Mouse (Mus musculus): ENCODE data around the gene Ilk. TPM values are rescaled to one million over a fixed set of nuclear protein-coding genes. Genes with fewer than 3 reads are reported as not detected.

Ilk gene
- 58.7 and 59.1 TPM in 2 replicates for polyA plus RNA-seq (2012; rRNA removed)

DNA sequence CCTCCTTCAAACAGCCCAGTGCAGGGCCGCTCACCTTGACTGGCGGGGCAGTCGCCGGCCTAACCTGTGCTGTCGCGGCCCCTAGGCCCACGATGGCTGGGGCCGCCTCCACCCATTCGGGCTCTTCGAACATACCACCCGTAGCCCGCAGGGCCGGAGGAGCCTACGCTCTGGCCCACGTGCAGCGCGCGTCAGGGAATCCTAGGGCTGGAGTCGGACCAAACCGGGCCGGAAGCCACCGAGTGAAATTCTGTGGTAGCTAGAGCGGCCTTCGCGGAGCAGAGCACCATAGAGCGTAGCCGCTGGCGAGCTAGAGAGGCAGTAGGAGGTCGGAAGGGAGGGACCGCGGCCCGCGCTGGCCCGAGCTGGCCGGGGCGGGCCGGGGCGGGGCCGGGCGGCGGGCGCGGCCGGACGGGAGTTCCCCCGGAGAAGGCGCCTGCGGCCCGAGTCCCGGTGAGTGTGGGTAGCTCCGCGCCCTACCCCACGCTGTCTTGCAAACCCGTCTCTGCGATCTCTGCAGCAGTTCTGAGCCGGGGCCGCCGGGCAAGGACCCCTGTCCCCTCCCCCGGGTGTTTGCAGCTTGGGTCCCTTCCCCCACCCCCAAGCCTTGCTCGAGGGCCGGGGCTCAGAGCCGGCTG lies at the start of gene Ilk:
TSS of gene Ilk (plus strand) at position 329 of the 638 bp plus-strand sequence.

DNA sequence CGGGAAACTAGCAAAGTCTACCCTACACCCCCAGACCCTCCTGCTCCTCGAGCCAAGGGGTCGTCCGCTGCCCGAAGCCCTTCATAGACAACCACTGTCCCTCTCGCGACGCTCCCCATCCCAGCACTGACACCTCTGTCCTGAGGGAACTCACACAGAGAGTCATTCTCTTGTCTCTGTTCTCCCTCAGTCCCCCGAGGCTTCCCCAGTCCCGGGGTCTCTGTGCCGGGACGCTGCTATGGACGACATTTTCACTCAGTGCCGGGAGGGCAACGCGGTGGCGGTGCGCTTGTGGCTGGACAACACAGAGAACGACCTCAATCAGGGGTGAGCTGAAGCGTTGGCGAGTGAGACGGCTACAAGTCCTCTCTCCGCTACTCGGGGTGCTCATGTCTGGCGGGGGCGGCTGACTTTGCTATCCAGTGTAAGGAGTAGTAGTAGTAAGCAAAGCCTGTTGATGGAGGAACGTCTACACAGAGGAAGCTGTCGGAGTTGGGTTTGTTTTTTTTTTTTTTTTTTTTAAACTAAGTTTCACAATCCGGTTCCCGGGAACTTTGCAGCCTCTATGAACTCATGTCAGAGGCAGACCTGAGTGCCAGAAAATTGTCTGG lies 624 bp downstream of the Ilk start, which contains the start of gene Rrp8:
TSS of gene Rrp8 (minus strand) at position 475 of the 611 bp plus-strand sequence.

DNA sequence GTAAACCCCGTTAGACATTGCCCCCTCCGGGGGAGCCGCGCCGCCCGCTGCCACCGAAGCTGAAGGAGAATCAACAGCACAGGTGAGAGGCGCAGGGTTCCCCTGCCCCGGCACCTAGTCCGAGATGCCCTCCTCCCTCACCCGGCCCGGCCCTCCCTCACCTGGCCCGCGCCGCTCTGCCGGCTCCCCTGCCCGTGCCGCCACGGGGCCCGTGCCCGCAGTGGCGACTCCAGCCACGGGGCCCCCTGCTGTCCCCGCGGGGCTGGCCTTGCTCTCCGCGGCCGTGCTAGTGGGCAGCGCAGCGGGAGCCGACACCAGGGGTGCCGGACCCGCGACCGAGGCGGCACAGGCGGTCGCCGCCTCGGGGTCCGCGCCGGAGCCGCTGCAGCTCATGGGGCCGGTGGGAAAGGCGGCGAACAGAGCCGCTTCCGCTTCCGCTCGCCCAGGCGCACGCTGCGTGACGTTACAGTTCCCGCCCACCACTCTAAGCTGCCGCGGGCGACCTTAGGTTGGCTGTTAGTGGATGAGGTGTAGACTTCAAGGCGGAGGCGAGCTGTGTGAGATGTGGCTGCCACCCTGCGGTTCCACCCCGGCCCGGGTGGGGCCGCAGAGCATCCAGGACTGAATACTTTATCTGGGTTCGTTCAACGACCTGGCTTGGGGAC lies 7.7 kb downstream of the Ilk start, which contains the start of gene Taf10:
TSS of gene Taf10 (minus strand) at position 436 of the 665 bp plus-strand sequence.

DNA sequence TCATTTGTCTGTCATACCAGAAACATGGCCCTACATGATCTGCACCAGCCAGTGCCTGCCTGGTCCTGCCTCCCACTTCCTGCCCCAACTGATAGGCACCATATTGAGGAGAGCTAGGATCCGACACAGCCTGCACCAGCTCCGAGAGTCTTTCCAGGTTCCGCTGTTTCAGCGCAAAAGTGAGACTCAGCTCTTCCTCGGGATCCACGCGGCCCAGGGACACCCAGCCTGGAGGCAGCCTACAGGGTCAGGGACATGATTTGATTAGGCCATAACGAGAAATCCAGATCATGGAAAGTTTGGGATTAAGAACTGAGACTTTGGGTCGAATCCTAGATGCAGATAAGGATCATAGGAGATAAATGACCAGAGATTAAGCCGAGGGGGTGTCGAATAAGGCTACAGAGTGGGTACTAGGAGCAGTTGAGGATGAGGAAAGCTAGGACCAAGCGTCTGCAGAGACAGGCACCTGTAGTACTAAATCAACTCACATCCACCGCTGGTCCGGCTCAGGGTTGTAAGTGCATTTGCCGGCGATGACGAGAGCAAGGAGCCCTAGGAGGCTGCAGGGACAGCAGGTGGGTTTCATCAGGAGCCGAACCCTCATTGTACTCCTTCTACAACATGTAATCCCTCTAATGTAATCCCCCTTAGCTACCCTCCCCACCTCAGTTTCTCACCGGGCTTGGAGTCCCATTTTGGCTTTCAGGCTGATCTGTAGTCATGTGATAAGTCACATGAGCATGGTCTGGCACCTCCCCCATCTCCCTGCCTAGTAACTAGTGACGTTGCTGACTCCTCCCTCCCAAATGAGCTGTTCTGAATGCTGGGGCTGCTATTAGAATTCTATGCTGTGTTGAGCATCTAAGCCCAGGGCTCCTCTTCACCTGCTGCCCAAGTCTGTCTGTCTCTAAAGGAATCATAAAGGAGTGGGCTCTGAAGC lies 15.4 kb downstream of the Ilk start, which contains the start of gene Tpp1:
TSS of gene Tpp1 (minus strand) at position 745 of the 943 bp plus-strand sequence.

DNA sequence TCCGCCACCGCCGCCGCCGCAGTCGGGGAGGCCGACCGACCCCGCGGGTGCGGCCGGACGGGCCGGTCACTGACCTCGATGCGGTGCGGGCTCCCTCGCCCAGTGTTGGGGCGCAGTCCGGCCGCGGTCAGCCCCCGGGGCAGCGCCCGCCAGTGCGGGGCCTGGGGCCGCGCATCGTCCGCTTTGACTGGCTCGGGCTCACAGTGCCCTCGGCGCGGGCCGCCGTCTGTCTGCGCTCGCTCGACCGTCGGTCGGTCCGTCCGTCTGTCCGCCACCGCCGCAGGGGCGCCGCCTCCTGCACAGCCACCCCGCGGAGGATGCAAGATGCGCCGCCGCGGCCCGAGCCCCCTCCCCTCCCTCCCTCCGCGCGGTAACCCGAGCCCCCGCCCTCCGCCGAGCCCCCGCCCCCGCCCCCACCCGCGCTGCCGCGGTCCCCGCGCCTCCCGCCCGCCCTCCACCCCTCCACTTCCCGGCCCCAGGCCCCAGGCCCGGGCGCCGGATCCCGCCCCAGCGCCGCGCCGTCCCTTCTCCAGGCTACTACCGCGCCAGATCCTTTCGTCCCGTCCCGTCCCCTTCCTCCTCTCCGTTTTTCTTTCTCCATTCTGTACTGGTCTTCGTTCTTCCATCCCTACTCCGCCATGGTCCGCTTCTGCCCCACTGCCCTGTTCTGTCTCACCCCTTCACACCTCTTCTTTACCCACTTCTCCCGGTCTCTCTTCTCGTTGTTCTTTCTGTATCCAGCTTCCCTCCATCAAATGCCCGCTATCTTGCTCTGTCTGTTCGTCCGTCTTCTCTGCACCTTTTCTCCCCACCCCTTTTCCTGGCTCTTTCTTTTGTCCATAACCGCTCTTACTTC lies 51.1 kb downstream of the Ilk start, which contains the start of gene Dchs1:
TSS of gene Dchs1 (minus strand) at position 370 of the 856 bp plus-strand sequence.

Other genes starting within 250 kb of the Ilk start
- 45.5 and 63.9 TPM in 2 replicates for gene Smpd1, start 182.2 kb upstream of the Ilk start, polyA plus RNA-seq (2012; rRNA removed)
- gene Apbb1, start 154.9 kb upstream of the Ilk start, polyA plus RNA-seq (2012; rRNA removed) = 35.3 and 39.9 TPM in 2 replicates
- 0.58 and 1.5 TPM in 2 replicates for gene Hpx, start 136.5 kb upstream of the Ilk start, polyA plus RNA-seq (2012; rRNA removed)
- gene Trim3, start 103.0 kb upstream of the Ilk start, polyA plus RNA-seq (2012; rRNA removed) = 17.6 and 30.9 TPM in 2 replicates
- 64.7 and 105 TPM in 2 replicates for gene Timm10b, start 96.5 kb upstream of the Ilk start, polyA plus RNA-seq (2012; rRNA removed)
- 39.1 and 41.6 TPM in 2 replicates for gene Arfip2, start 96.2 kb upstream of the Ilk start, polyA plus RNA-seq (2012; rRNA removed)
- 277 and 457 TPM in 2 replicates for gene Gm45799, start 96.0 kb upstream of the Ilk start, polyA plus RNA-seq (2012; rRNA removed)
- gene Dnhd1, start 85.8 kb upstream of the Ilk start, polyA plus RNA-seq (2012; rRNA removed) = 0.15 and 0.43 TPM in 2 replicates
- 2.7 and 2.9 TPM in 2 replicates for gene Rrp8, start 793 bp downstream of the Ilk start, polyA plus RNA-seq (2012; rRNA removed)
- 248 and 466 TPM in 2 replicates for gene Taf10, start 7.8 kb downstream of the Ilk start, polyA plus RNA-seq (2012; rRNA removed)
- 51.2 and 91.5 TPM in 2 replicates for gene Tpp1, start 15.6 kb downstream of the Ilk start, polyA plus RNA-seq (2012; rRNA removed)
- 3.3 and 3.4 TPM in 2 replicates for gene Dchs1, start 51.1 kb downstream of the Ilk start, polyA plus RNA-seq (2012; rRNA removed)
- 111 and 124 TPM in 2 replicates for gene Mrpl17, start 74.5 kb downstream of the Ilk start, polyA plus RNA-seq (2012; rRNA removed)
- gene Gm4070, start 217.4 kb downstream of the Ilk start, polyA plus RNA-seq (2012; rRNA removed) = 0.04 and 0.06 TPM in 2 replicates

Data from stomach, adult 2 months (tissue).